Mouse (Mus musculus): ENCODE measurements around the gene Trim44.

GRCm38 (mm10) chr2:102385328-102385902 lies 22.2 kb downstream of the Trim44 start:
- TF ChIP-seq POLR2AphosphoS2 (IDR thresholded peaks at IDR 0.05; ENCODE audit: insufficient read length, low read depth) = no peak
- no peak for TF ChIP-seq USF1 (IDR thresholded peaks at IDR 0.05; ENCODE audit: low read depth)
- TF ChIP-seq MAX (IDR thresholded peaks at IDR 0.05; ENCODE audit: low read depth) = no peak
- no peak for TF ChIP-seq POLR2A (IDR thresholded peaks at IDR 0.05; ENCODE audit: insufficient read length, low read depth)
- TF ChIP-seq TCF3 (IDR thresholded peaks at IDR 0.05; ENCODE audit: insufficient read length, low read depth) = no peak
- TF ChIP-seq MYOG (IDR thresholded peaks at IDR 0.05; ENCODE audit: control insufficient read depth in 1 of 3, insufficient read depth in 1 of 3, insufficient read length in 2 of 3, low read depth in 2 of 3) = no peak
- TF ChIP-seq REST (IDR thresholded peaks at IDR 0.05; ENCODE audit: insufficient read depth, insufficient read length) = no peak
